Mouse (Mus musculus) liver, embryonic 16.5 days (tissue): ENCODE data around the gene R3hdm2. TPM values are rescaled to one million over a fixed set of nuclear protein-coding genes. Genes with fewer than 3 reads are reported as not detected.

Experiments
- ATAC-seq: fragments of 200-750 bp; cut with Nextera tagmentation; 2 replicates; pipeline ENCODE4 v1.8.0; 2017; ENCODE audit warnings: low read depth, mild to moderate bottlenecking, moderate number of reproducible peaks, moderate library complexity
- H3K27ac ChIP-seq: fragments of 300-500 bp; sonication (generic); 2 replicates; pipeline ENCODE4 v1.5.1; 2014; ENCODE audit warnings: mild to moderate bottlenecking, low read length
- H3K27me3 ChIP-seq: fragments of 300-500 bp; sonication (generic); 2 replicates; pipeline ENCODE4 v1.6.1; 2014; ENCODE audit warnings: low read depth, low read length, mixed read lengths; ENCODE audit not compliant: control insufficient read depth, insufficient read depth
- H3K36me3 ChIP-seq: fragments of 300-500 bp; sonication (generic); 2 replicates; pipeline ENCODE4 v1.6.1; 2014; ENCODE audit warnings: mild to moderate bottlenecking; ENCODE audit not compliant: control insufficient read depth, insufficient read depth
- H3K4me1 ChIP-seq: fragments of 300-500 bp; sonication (generic); 2 replicates; pipeline ENCODE4 v1.6.1; 2014; ENCODE audit warnings: low read depth, low read length, mixed read lengths; ENCODE audit not compliant: control insufficient read depth
- H3K4me2 ChIP-seq: fragments of 300-500 bp; sonication (generic); 2 replicates; pipeline ENCODE4 v1.6.1; 2014; ENCODE audit warnings: low read depth, low read length, mixed read lengths
- H3K4me3 ChIP-seq: fragments of 300-500 bp; sonication (generic); 2 replicates; pipeline ENCODE4 v1.5.1; 2014; ENCODE audit warnings: low read depth, mild to moderate bottlenecking, low read length
- H3K9ac ChIP-seq: fragments of 300-500 bp; sonication (generic); 2 replicates; pipeline ENCODE4 v1.6.1; 2014; ENCODE audit warnings: low read depth, low read length
- H3K9me3 ChIP-seq: fragments of 300-500 bp; sonication (generic); replicated peaks from 2 replicates; pipeline ENCODE4 v1.6.1; 2016; ENCODE audit warnings: low read length; ENCODE audit not compliant: control insufficient read depth
- WGBS: fragments of 180-500 bp; shearing (Covaris S2); extraction: QIAGEN DNeasy Blood & Tissue Kit; methylation state at CpG from one replicate; pipeline ENCODE4 v1.1.7; 2014; ENCODE audit not compliant: insufficient replicate concordance; 5-methylcytosine and 5-hydroxymethylcytosine counted together
- polyA plus RNA-seq: library from polyadenylated mRNA; unstranded; fragments of >200 nt; fragmentation: Nextera tagmentation; extraction: Ambion mirVana; gene quantifications from 2 replicates; pipeline ENCODE4 v1.2.1, GENCODE M21; 2015

Gene R3hdm2
- polyA plus RNA-seq, 1 experiment from 2014 or later = 13.3 TPM

GRCm38 (mm10) chr10:127369834-127370820, 10.0 kb upstream of the R3hdm2 start, which contains the start of gene Inhbc:
Gene Inhbc (minus strand): TSS chr10:127370431.
- WGBS = 64% methylated on average over 22 of the region's 22 CpGs
- H3K4me2 ChIP-seq = peak within 1 kb of the TSS; percentile 27
- H3K9me3 ChIP-seq = no peaks in the 10 kb centered on the region
- peak within 1 kb of the TSS; percentile 4; the same call in 1 of the 2 replicates for H3K9ac ChIP-seq
- no peaks in the 10 kb centered on the region for H3K36me3 ChIP-seq
- peak within 1 kb of the TSS; percentile 74 for H3K27ac ChIP-seq
- H3K4me3 ChIP-seq = no peak within 1 kb of the TSS
- H3K4me1 ChIP-seq = no peaks in the 10 kb centered on the region
- no peaks in the 10 kb centered on the region for H3K27me3 ChIP-seq
- ATAC-seq = 0 out of 2 replicates have a peak, but pooled peaks have one; percentile 15

GRCm38 (mm10) chr10:127371023-127371422, 9.1 kb upstream of the R3hdm2 start:
- Histone ChIP-seq H3K27ac (no peak overlapping the region), H3K27me3 (no peaks in the 10 kb centered on the region), H3K4me3 (no peak overlapping the region), H3K4me1 (no peaks in the 10 kb centered on the region), H3K4me2 (no peak overlapping the region), H3K9ac (no peak overlapping the region), H3K9me3 (no peaks in the 10 kb centered on the region), H3K36me3 (no peaks in the 10 kb centered on the region)
- WGBS = 50% methylated on average over 2 of the region's 2 CpGs
- no peak for ATAC-seq

- Histone ChIP-seq H3K27ac (peak overlapping the region; percentile 48; the same call in 1 of the 2 replicates), H3K4me2 (no peak overlapping the region)
These were observed 2.4 kb upstream of the R3hdm2 start for GRCm38 (mm10) chr10:127377700-127378099.

GRCm38 (mm10) chr10:127379654-127380053, 473 bp upstream of the R3hdm2 start:
- 70% methylated on average over 8 of the region's 8 CpGs for WGBS
- Histone ChIP-seq H3K9ac (peak overlapping the region; percentile 82), H3K36me3 (no peaks in the 10 kb centered on the region; the same call in 1 of the 2 replicates), H3K27me3 (no peaks in the 10 kb centered on the region), H3K4me3 (peak overlapping the region; percentile 79), H3K9me3 (no peaks in the 10 kb centered on the region), H3K27ac (peak overlapping the region; percentile 91), H3K4me2 (peak overlapping the region; percentile 88), H3K4me1 (peaks cover 16% of the 10 kb centered on the region)
- ATAC-seq = no peak

More at GRCm38 (mm10) chr10:127377700-127378099, 2.4 kb upstream of the R3hdm2 start:
- no peaks in the 10 kb centered on the region for H3K9me3 ChIP-seq
- WGBS = 33% methylated on average over 3 of the region's 3 CpGs
- no peak; the same call in 1 of the 2 replicates for ATAC-seq
- no peak overlapping the region for H3K4me3 ChIP-seq
- no peak overlapping the region for H3K9ac ChIP-seq
- H3K36me3 ChIP-seq = no peaks in the 10 kb centered on the region
- H3K4me1 ChIP-seq = peaks cover 13% of the 10 kb centered on the region
- no peaks in the 10 kb centered on the region for H3K27me3 ChIP-seq

- WGBS = 3% methylated on average over 36 of the region's 79 CpGs
- Histone ChIP-seq H3K9ac (peak overlapping the region; percentile 82), H3K27me3 (no peaks in the 10 kb centered on the region), H3K9me3 (no peaks in the 10 kb centered on the region), H3K36me3 (no peaks in the 10 kb centered on the region; the same call in 1 of the 2 replicates), H3K4me3 (peak overlapping the region; percentile 79), H3K27ac (peak overlapping the region; percentile 91), H3K4me2 (peak overlapping the region; percentile 88), H3K4me1 (peaks cover 16% of the 10 kb centered on the region)
- ATAC-seq = peak; percentile 72
These were observed 928 bp downstream of the R3hdm2 start for GRCm38 (mm10) chr10:127380767-127381742.

- Histone ChIP-seq H3K36me3 (no peaks in the 10 kb centered on the region; the same call in 1 of the 2 replicates), H3K27me3 (no peaks in the 10 kb centered on the region), H3K9me3 (no peaks in the 10 kb centered on the region), H3K4me3 (peak overlapping the region; percentile 79), H3K9ac (no peak overlapping the region), H3K27ac (peak overlapping the region; percentile 12; the same call in 1 of the 2 replicates), H3K4me2 (peak overlapping the region; percentile 79), H3K4me1 (peaks cover 16% of the 10 kb centered on the region)
- ATAC-seq = no peak
- WGBS = 55% methylated on average over 2 of the region's 2 CpGs
These were observed 1.6 kb downstream of the R3hdm2 start for GRCm38 (mm10) chr10:127381743-127382134.

GRCm38 (mm10) chr10:127391774-127392173, 11.6 kb downstream of the R3hdm2 start:
- no peaks in the 10 kb centered on the region; the same call in none of the 2 replicates for H3K36me3 ChIP-seq
- 73% methylated on average over 6 of the region's 6 CpGs for WGBS
- no peaks in the 10 kb centered on the region for H3K4me1 ChIP-seq
- no peak overlapping the region for H3K4me3 ChIP-seq
- no peaks in the 10 kb centered on the region for H3K9me3 ChIP-seq
- H3K4me2 ChIP-seq = no peak overlapping the region
- no peak for ATAC-seq
- H3K27ac ChIP-seq = no peak overlapping the region
- H3K9ac ChIP-seq = no peak overlapping the region
- no peaks in the 10 kb centered on the region for H3K27me3 ChIP-seq

GRCm38 (mm10) chr10:127404701-127405100, 24.6 kb downstream of the R3hdm2 start:
- Histone ChIP-seq H3K9ac (no peak overlapping the region), H3K4me1 (no peaks in the 10 kb centered on the region), H3K36me3 (peaks cover 13% of the 10 kb centered on the region), H3K27ac (no peak overlapping the region), H3K9me3 (no peaks in the 10 kb centered on the region), H3K27me3 (no peaks in the 10 kb centered on the region), H3K4me2 (no peak overlapping the region), H3K4me3 (no peak overlapping the region)
- 81% methylated on average over 3 of the region's 3 CpGs for WGBS
- no peak for ATAC-seq
